Mouse (Mus musculus): ENCODE results near the gene Dpp7. TPM values are rescaled to one million over a fixed set of nuclear protein-coding genes. Genes with fewer than 3 reads are reported as not detected.

Gene Dpp7
- polyA plus RNA-seq, 1 experiment: 25.6 TPM

DNA sequence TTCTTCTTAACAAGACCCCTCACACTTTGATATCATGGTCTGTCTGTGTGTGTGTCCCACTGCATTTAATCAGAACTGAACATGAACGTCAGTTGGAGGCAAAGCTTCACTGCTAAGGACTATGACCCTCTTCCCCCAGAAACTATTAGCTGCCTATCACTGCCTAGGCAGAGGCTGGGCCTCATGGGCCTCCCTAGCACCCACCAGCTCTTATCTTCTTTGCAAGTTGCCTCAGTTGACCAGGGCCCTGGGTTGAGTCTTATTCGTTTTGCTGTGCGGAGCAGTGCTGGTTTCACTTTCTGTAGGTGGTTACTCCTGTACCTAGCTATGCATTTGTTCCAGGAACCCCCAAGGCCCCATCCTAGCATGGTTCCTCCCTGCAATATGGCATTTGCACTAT is 13.8 kb upstream of the Dpp7 start:
- no peaks in the 10 kb centered on the region for H3K27me3 ChIP-seq (ENCODE audit: control insufficient read depth, insufficient read depth, low read length)
- WGBS: 89% methylated on average over 3 of the region's 3 CpGs
- H3K27ac ChIP-seq (ENCODE audit: control insufficient read depth, insufficient read depth, low read length): no peak overlapping the region
- no peak for DNase-seq
- no peaks in the 10 kb centered on the region for H3K36me3 ChIP-seq (ENCODE audit: control insufficient read depth, insufficient read depth, low read length)
- no peak overlapping the region for H3K4me3 ChIP-seq (ENCODE audit: control insufficient read depth, insufficient read depth, low read length)
- no peak for TF ChIP-seq CTCF (IDR thresholded peaks at IDR 0.05; ENCODE audit: borderline replicate concordance, control insufficient read depth, extremely low read depth, insufficient read depth, low read length, poor library complexity)
- TF ChIP-seq POLR2A (IDR thresholded peaks at IDR 0.05; ENCODE audit: control insufficient read depth, extremely low read depth, insufficient read depth, low read length, poor library complexity): no peak
- H3K4me1 ChIP-seq (replicated peaks; ENCODE audit: control insufficient read depth, insufficient read depth, low read length): peaks cover 22% of the 10 kb centered on the region

DNA sequence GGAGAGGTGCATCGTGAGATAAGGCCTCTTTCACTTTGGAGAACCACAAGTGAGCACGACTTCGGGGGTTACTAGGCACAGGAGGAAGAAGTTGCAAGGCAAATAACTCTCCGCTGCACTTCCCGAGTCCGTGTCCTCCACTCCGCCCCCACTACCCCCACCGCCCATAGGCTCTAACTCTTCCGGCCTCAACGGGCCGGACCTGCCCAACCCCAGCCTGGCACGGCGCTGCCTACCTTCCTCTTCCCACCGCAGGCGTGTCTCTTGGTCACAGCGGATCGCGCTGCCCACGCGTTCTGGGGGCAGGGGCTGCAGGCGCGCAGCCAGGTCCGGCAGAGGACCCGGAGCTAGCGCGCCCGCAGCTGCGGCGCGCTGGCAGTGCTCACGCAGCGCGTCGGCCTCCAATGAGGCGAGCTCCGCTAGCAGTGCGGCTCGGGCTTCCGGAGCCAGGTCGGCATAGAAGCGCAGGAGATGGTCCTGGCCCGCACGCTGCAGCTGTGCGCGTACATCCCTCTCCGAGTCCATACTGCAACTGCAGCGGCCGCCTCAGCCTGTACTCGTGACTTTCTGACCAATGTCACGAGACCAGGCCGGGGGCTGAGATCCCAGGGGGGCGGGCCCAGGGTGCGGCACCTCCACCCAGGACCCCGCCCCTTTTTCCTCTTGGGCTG is 9.1 kb upstream of the Dpp7 start, which contains the start of gene Uap1l1:
Gene Uap1l1, minus strand, starts transcription at position 592 of the 671 bp plus-strand sequence.
- Histone ChIP-seq H3K36me3 (ENCODE audit: control insufficient read depth, insufficient read depth, low read length) (no peaks in the 10 kb centered on the region), H3K27me3 (ENCODE audit: control insufficient read depth, insufficient read depth, low read length) (no peaks in the 10 kb centered on the region), H3K27ac (ENCODE audit: control insufficient read depth, insufficient read depth, low read length) (no peak within 1 kb of the TSS), H3K4me3 (ENCODE audit: control insufficient read depth, insufficient read depth, low read length) (peak within 1 kb of the TSS; percentile 91), H3K4me1 (replicated peaks; ENCODE audit: control insufficient read depth, insufficient read depth, low read length) (peaks cover 11% of the 10 kb centered on the region)
- TF ChIP-seq CTCF (IDR thresholded peaks at IDR 0.05; ENCODE audit: borderline replicate concordance, control insufficient read depth, extremely low read depth, insufficient read depth, low read length, poor library complexity) (peak; percentile 53; the same call in 1 of the 2 replicates), POLR2A (IDR thresholded peaks at IDR 0.05; ENCODE audit: control insufficient read depth, extremely low read depth, insufficient read depth, low read length, poor library complexity) (peak; percentile 40; the same call in 1 of the 2 replicates)
- peak; percentile 58 for DNase-seq
- under 1% methylated on average over 54 of the region's 54 CpGs for WGBS

DNA sequence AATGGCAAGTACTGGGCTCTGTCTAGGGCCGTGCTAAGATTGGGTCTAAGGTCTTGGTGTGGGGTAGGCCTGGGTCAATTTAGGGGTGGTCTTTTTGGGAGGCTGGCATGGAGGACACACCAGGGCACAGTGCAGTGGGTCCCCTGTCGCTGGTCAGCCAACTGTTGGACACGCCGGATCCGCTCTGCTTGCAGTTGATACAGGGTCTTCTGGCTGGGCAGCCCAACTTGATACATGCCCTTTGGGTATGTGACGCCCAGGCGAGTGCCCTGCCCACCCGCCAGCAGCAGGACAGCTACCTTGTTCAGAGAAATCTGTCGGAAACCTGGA is 8.6 kb upstream of the Dpp7 start:
- 41% methylated on average over 9 of the region's 9 CpGs for WGBS
- Histone ChIP-seq H3K27me3 (ENCODE audit: control insufficient read depth, insufficient read depth, low read length) (no peaks in the 10 kb centered on the region), H3K4me3 (ENCODE audit: control insufficient read depth, insufficient read depth, low read length) (peak overlapping the region; percentile 91), H3K27ac (ENCODE audit: control insufficient read depth, insufficient read depth, low read length) (no peak overlapping the region), H3K36me3 (ENCODE audit: control insufficient read depth, insufficient read depth, low read length) (no peaks in the 10 kb centered on the region), H3K4me1 (replicated peaks; ENCODE audit: control insufficient read depth, insufficient read depth, low read length) (peaks cover 11% of the 10 kb centered on the region)
- no peak for DNase-seq
- TF ChIP-seq POLR2A (IDR thresholded peaks at IDR 0.05; ENCODE audit: control insufficient read depth, extremely low read depth, insufficient read depth, low read length, poor library complexity) (no peak), CTCF (IDR thresholded peaks at IDR 0.05; ENCODE audit: borderline replicate concordance, control insufficient read depth, extremely low read depth, insufficient read depth, low read length, poor library complexity) (no peak)

DNA sequence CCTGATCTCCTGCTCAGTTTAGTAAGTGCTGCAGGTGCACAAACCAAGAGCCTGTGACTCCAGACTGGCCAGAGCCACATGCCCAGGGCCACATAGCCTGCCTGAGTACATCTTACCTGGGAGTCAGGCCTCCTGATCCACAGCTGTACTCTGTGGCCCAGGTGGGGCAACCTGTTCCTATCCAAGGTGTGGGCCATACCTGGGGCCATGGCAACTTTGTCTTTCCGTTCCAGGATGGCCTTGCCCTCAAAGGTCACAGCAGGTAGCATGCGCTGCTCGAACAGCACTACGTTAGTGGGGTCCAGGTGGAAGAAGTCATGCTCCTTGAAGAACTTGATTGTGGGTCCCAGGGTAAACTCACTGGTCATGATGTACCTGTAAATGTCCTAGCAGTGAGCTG is 8.2 kb upstream of the Dpp7 start:
- no peak for DNase-seq
- Histone ChIP-seq H3K27me3 (ENCODE audit: control insufficient read depth, insufficient read depth, low read length) (no peaks in the 10 kb centered on the region), H3K27ac (ENCODE audit: control insufficient read depth, insufficient read depth, low read length) (no peak overlapping the region), H3K4me3 (ENCODE audit: control insufficient read depth, insufficient read depth, low read length) (no peak overlapping the region), H3K4me1 (replicated peaks; ENCODE audit: control insufficient read depth, insufficient read depth, low read length) (peaks cover 11% of the 10 kb centered on the region), H3K36me3 (ENCODE audit: control insufficient read depth, insufficient read depth, low read length) (no peaks in the 10 kb centered on the region)
- 97% methylated on average over 4 of the region's 4 CpGs for WGBS
- TF ChIP-seq CTCF (IDR thresholded peaks at IDR 0.05; ENCODE audit: borderline replicate concordance, control insufficient read depth, extremely low read depth, insufficient read depth, low read length, poor library complexity) (no peak), POLR2A (IDR thresholded peaks at IDR 0.05; ENCODE audit: control insufficient read depth, extremely low read depth, insufficient read depth, low read length, poor library complexity) (no peak)

DNA sequence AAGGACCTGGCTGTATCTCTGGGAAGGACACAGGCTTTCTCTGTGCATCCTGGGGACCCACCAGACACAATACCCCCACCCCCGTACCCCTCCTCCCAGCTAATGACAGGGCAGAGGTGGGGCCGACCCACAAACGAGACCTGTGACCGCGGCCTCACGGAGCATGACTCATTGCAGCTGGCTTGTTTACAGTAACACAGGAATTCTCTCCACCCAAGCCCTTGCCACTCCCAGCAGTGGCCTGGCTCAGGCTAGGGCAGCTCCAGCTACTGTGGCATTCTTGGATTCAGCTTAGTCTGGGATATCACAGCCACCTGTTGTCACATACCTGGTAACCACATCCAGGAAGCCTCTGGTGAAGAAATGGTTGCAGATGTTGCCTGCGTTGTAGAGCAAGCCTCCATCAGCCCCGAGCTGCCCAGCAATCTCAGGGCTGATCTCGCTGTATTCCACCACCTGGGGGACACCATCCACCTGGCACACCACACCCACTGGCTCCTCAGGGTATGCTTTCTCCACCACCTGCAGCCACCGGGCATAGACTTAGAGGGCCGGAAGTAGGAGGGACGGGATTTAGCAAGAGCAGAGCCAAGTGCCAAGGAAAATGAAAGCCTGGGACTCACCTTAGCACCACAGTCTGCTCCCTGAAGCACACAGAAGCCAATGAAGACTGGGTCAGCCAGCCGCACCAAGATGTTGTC is 7.5 kb upstream of the Dpp7 start:
- no peaks in the 10 kb centered on the region for H3K36me3 ChIP-seq (ENCODE audit: control insufficient read depth, insufficient read depth, low read length)
- H3K4me1 ChIP-seq (replicated peaks; ENCODE audit: control insufficient read depth, insufficient read depth, low read length): peaks cover 11% of the 10 kb centered on the region
- no peak for TF ChIP-seq CTCF (IDR thresholded peaks at IDR 0.05; ENCODE audit: borderline replicate concordance, control insufficient read depth, extremely low read depth, insufficient read depth, low read length, poor library complexity)
- no peak for TF ChIP-seq POLR2A (IDR thresholded peaks at IDR 0.05; ENCODE audit: control insufficient read depth, extremely low read depth, insufficient read depth, low read length, poor library complexity)
- no peaks in the 10 kb centered on the region for H3K27me3 ChIP-seq (ENCODE audit: control insufficient read depth, insufficient read depth, low read length)
- DNase-seq: no peak
- H3K4me3 ChIP-seq (ENCODE audit: control insufficient read depth, insufficient read depth, low read length): no peak overlapping the region
- 68% methylated on average over 13 of the region's 13 CpGs for WGBS
- no peak overlapping the region for H3K27ac ChIP-seq (ENCODE audit: control insufficient read depth, insufficient read depth, low read length)

- Histone ChIP-seq H3K27ac (ENCODE audit: control insufficient read depth, insufficient read depth, low read length) (no peak overlapping the region), H3K36me3 (ENCODE audit: control insufficient read depth, insufficient read depth, low read length) (no peaks in the 10 kb centered on the region), H3K4me3 (ENCODE audit: control insufficient read depth, insufficient read depth, low read length) (no peak overlapping the region), H3K4me1 (replicated peaks; ENCODE audit: control insufficient read depth, insufficient read depth, low read length) (peaks cover 23% of the 10 kb centered on the region), H3K27me3 (ENCODE audit: control insufficient read depth, insufficient read depth, low read length) (no peaks in the 10 kb centered on the region)
- TF ChIP-seq POLR2A (IDR thresholded peaks at IDR 0.05; ENCODE audit: control insufficient read depth, extremely low read depth, insufficient read depth, low read length, poor library complexity) (no peak), CTCF (IDR thresholded peaks at IDR 0.05; ENCODE audit: borderline replicate concordance, control insufficient read depth, extremely low read depth, insufficient read depth, low read length, poor library complexity) (no peak)
- 88% methylated on average over 4 of the region's 4 CpGs for WGBS
- no peak for DNase-seq
These were observed 3.7 kb upstream of the Dpp7 start for GRCm38 (mm10) chr2:25359848-25360247.

Measured in thymus, adult 2 months (tissue).